Mouse (Mus musculus) forebrain, embryonic 16.5 days (tissue): ENCODE measurements around the gene Gse1. TPM values are rescaled to one million over a fixed set of nuclear protein-coding genes. Genes with fewer than 3 reads are reported as not detected.

Experiments used
- ATAC-seq: fragments of 200-750 bp; cut with Nextera tagmentation; 2 replicates; pipeline ENCODE4 v1.8.0; 2017; ENCODE audit warnings: mild to moderate bottlenecking, moderate library complexity
- H3K27ac ChIP-seq: fragments of 300-500 bp; sonication (generic); 2 replicates; pipeline ENCODE4 v1.5.1; 2014; ENCODE audit warnings: low read length, control low read depth
- H3K27me3 ChIP-seq: fragments of 300-500 bp; sonication (generic); replicated peaks from 2 replicates; pipeline ENCODE4 v1.6.1; 2014; ENCODE audit warnings: low read length; ENCODE audit not compliant: control insufficient read depth, insufficient read depth
- H3K36me3 ChIP-seq: fragments of 300-500 bp; sonication (generic); 2 replicates; pipeline ENCODE4 v1.6.1; 2014; ENCODE audit not compliant: control insufficient read depth, insufficient read depth
- H3K4me1 ChIP-seq: fragments of 300-500 bp; sonication (generic); replicated peaks from 2 replicates; pipeline ENCODE4 v1.6.1; 2014; ENCODE audit warnings: low read length; ENCODE audit not compliant: control insufficient read depth, insufficient read depth
- H3K4me2 ChIP-seq: fragments of 300-500 bp; sonication (generic); 2 replicates; pipeline ENCODE4 v1.6.1; 2014; ENCODE audit warnings: mild to moderate bottlenecking, low read length, control low read depth
- H3K4me3 ChIP-seq: fragments of 300-500 bp; sonication (generic); replicated peaks from 2 replicates; pipeline ENCODE4 v1.5.1; 2014; ENCODE audit warnings: mild to moderate bottlenecking, low read length, control low read depth
- H3K9ac ChIP-seq: fragments of 300-500 bp; sonication (generic); replicated peaks from 2 replicates; pipeline ENCODE4 v1.6.1; 2014; ENCODE audit warnings: low read depth, low read length, control low read depth
- H3K9me3 ChIP-seq: fragments of 300-500 bp; sonication (generic); 2 replicates; pipeline ENCODE4 v1.6.1; 2016; ENCODE audit warnings: low read length; ENCODE audit not compliant: control insufficient read depth
- WGBS: fragments of 180-500 bp; shearing (Covaris S2); extraction: QIAGEN DNeasy Blood & Tissue Kit; methylation state at CpG from one replicate; pipeline ENCODE4 v1.1.7; 2014; 5-methylcytosine and 5-hydroxymethylcytosine counted together
- polyA plus RNA-seq: library from polyadenylated mRNA; unstranded; fragments of >200 nt; fragmentation: Nextera tagmentation; extraction: Ambion mirVana; gene quantifications from 2 replicates; pipeline ENCODE4 v1.2.1, GENCODE M21; 2015

Gse1 gene
- polyA plus RNA-seq, 1 experiment from 2014 or later: 34.9 TPM

DNA sequence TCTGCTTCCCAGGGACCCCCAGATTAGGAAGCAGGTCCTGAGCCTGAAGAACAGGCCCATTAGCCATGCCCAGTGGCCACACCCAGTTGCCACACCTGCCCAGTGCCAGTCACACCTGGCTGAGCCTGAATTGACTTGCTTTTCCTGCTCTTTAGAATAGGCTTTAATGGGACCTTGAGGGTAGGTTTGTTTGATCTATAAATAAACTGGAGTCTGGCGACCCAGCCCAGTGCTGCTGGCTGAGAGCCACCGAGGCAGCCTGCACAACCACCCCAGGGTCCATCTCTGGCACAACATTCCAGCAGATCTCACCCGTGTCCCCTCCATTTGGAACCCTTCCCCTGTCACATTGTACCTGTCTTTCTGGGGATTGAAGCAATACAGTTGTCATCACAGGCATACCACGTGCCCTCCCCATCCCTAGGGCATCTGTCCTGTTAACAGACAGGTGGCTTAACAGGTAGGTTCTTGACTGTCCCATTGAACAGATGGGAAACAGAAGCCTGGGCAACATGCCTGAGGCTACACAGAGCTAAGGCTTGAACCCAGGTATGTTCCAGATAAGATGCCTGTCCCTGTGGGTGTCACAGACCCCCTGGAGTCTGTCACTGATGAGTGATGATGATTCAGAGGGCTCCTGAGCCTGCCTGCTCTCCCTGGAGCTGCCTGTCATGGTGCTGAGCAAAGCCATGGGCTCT, 214.2 kb downstream of the Gse1 start:
- 46% methylated on average over 4 of the region's 4 CpGs for WGBS
- H3K27ac ChIP-seq: no peak overlapping the region
- no peak overlapping the region for H3K9ac ChIP-seq
- no peaks in the 10 kb centered on the region for H3K36me3 ChIP-seq
- H3K9me3 ChIP-seq: no peaks in the 10 kb centered on the region
- no peak overlapping the region for H3K4me3 ChIP-seq
- no peak overlapping the region for H3K4me2 ChIP-seq
- ATAC-seq: no peak
- H3K4me1 ChIP-seq: peaks cover 44% of the 10 kb centered on the region
- no peaks in the 10 kb centered on the region for H3K27me3 ChIP-seq

- H3K4me2 ChIP-seq: no peak overlapping the region
- 79% methylated on average over 10 of the region's 10 CpGs for WGBS
- no peak overlapping the region for H3K27ac ChIP-seq
- no peaks in the 10 kb centered on the region for H3K9me3 ChIP-seq
- H3K36me3 ChIP-seq: no peaks in the 10 kb centered on the region
- no peaks in the 10 kb centered on the region for H3K27me3 ChIP-seq
- peaks cover 34% of the 10 kb centered on the region for H3K4me1 ChIP-seq
- H3K9ac ChIP-seq: no peak overlapping the region
- no peak overlapping the region for H3K4me3 ChIP-seq
- no peak for ATAC-seq
Measured at GRCm38 (mm10) chr8:120445249-120445648, 217.0 kb downstream of the Gse1 start.

GRCm38 (mm10) chr8:120448131-120448530, 219.9 kb downstream of the Gse1 start:
- no peak overlapping the region for H3K4me3 ChIP-seq
- no peaks in the 10 kb centered on the region for H3K9me3 ChIP-seq
- no peak for ATAC-seq
- H3K4me1 ChIP-seq: peaks cover 19% of the 10 kb centered on the region
- no peak overlapping the region for H3K4me2 ChIP-seq
- 14% methylated on average over 6 of the region's 6 CpGs for WGBS
- H3K36me3 ChIP-seq: no peaks in the 10 kb centered on the region
- no peak overlapping the region for H3K9ac ChIP-seq
- no peak overlapping the region for H3K27ac ChIP-seq
- no peaks in the 10 kb centered on the region for H3K27me3 ChIP-seq

DNA sequence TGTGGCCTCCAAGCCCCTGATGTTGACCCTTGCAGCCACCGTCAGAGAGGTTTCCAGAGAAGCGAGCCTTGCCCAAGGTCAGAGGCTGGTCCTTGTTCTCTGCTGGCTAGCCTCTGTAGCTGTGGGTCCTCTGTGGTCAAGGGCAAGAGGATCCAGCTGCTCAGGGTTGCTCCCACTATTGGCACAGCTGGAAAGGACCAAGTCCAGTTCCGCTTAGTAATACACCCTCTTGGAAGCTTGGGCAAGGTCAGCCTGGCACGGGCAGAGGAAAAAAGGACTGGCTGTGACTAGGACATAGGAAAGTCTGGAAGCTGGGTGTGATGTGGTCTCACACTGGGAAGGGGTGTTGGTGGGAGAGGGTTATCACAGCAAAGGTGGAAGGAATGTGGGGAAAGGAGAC, 220.9 kb downstream of the Gse1 start:
- Histone ChIP-seq H3K27me3 (no peaks in the 10 kb centered on the region), H3K4me1 (peaks cover 19% of the 10 kb centered on the region), H3K27ac (peak overlapping the region; percentile 79), H3K4me2 (no peak overlapping the region), H3K36me3 (no peaks in the 10 kb centered on the region), H3K4me3 (no peak overlapping the region), H3K9ac (peak overlapping the region; percentile 44; the same call in 1 of the 2 replicates), H3K9me3 (no peaks in the 10 kb centered on the region)
- no peak for ATAC-seq
- WGBS: 83% methylated on average over 4 of the region's 4 CpGs

- peaks cover 19% of the 10 kb centered on the region for H3K4me1 ChIP-seq
- H3K9ac ChIP-seq: peak overlapping the region; percentile 44
- WGBS: 8% methylated on average over 17 of the region's 17 CpGs
- no peaks in the 10 kb centered on the region for H3K9me3 ChIP-seq
- ATAC-seq: peak; percentile 76
- H3K4me2 ChIP-seq: peak overlapping the region; percentile 29
- H3K27me3 ChIP-seq: no peaks in the 10 kb centered on the region
- H3K27ac ChIP-seq: peak overlapping the region; percentile 79
- H3K4me3 ChIP-seq: no peak overlapping the region
- H3K36me3 ChIP-seq: no peaks in the 10 kb centered on the region
Measured at GRCm38 (mm10) chr8:120449608-120450031, 221.4 kb downstream of the Gse1 start.

DNA sequence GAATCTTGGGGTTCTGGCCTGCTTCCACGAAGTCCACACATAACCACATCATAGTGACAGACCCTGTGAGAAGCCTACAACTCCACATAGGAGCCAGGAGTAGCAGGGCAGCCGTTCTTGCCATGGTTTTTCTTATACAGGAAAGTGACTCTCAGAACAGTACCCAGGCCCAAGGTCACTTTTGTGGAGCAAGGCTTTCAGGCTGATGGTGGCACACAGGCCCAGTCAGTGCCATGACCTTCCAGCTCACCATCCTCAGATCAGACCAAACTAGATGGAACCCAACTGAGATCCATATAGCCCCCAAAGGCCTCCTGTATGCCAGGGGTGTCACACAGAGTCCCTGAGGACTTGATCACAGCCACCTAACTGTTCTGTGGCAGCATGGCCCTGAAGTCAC, 223.9 kb downstream of the Gse1 start:
- H3K27ac ChIP-seq: no peak overlapping the region
- no peak overlapping the region for H3K9ac ChIP-seq
- no peaks in the 10 kb centered on the region for H3K9me3 ChIP-seq
- H3K4me3 ChIP-seq: no peak overlapping the region
- ATAC-seq: no peak
- WGBS: 84% methylated on average over 2 of the region's 2 CpGs
- no peak overlapping the region for H3K4me2 ChIP-seq
- H3K36me3 ChIP-seq: no peaks in the 10 kb centered on the region
- H3K27me3 ChIP-seq: no peaks in the 10 kb centered on the region
- peaks cover 32% of the 10 kb centered on the region for H3K4me1 ChIP-seq

GRCm38 (mm10) chr8:120454404-120454803, 226.1 kb downstream of the Gse1 start:
- Histone ChIP-seq H3K4me3 (no peak overlapping the region), H3K4me2 (no peak overlapping the region), H3K36me3 (no peaks in the 10 kb centered on the region), H3K9ac (no peak overlapping the region), H3K27ac (no peak overlapping the region), H3K9me3 (no peaks in the 10 kb centered on the region), H3K4me1 (peaks cover 30% of the 10 kb centered on the region), H3K27me3 (no peaks in the 10 kb centered on the region)
- no peak for ATAC-seq
- WGBS: 80% methylated on average over 6 of the region's 6 CpGs

- no peak overlapping the region for H3K4me2 ChIP-seq
- no peaks in the 10 kb centered on the region for H3K27me3 ChIP-seq
- H3K36me3 ChIP-seq: no peaks in the 10 kb centered on the region
- H3K9ac ChIP-seq: peak overlapping the region; percentile 13; the same call in 1 of the 2 replicates
- peak; percentile 43 for ATAC-seq
- H3K9me3 ChIP-seq: no peaks in the 10 kb centered on the region
- peak overlapping the region; percentile 85 for H3K27ac ChIP-seq
- no peak overlapping the region for H3K4me3 ChIP-seq
- WGBS: 11% methylated on average over 6 of the region's 6 CpGs
- H3K4me1 ChIP-seq: peaks cover 46% of the 10 kb centered on the region
Measured at GRCm38 (mm10) chr8:120460375-120460774, 232.1 kb downstream of the Gse1 start.

DNA sequence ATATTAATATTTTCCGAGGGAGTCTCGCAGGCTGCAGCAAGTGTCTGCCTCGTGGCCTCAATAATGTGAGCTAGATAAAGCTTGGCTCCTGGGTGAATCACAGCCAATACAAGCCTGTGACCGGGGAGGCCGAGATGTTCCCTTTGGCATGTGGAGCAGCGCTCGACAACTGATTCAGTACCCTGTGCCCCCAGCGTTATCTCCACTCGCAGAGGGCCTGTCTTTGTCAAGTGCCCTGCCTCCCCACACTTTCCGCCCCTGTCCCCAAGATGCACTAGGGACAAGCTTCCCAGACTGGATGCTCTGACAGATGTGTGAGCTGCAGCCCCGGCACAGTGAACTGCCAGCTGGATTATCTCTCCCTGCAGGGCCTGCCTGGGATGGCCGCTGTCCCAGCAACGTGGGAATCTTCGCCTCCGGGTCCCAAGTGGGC, 233.9 kb downstream of the Gse1 start:
- Histone ChIP-seq H3K9me3 (no peaks in the 10 kb centered on the region), H3K4me1 (peaks cover 54% of the 10 kb centered on the region), H3K27ac (no peak overlapping the region), H3K36me3 (no peaks in the 10 kb centered on the region), H3K4me2 (no peak overlapping the region), H3K9ac (no peak overlapping the region), H3K4me3 (no peak overlapping the region), H3K27me3 (no peaks in the 10 kb centered on the region)
- 37% methylated on average over 15 of the region's 15 CpGs for WGBS
- ATAC-seq: no peak
